Mouse (Mus musculus): ENCODE data around the gene Btg2. TPM values are rescaled to one million over a fixed set of nuclear protein-coding genes. Genes with fewer than 3 reads are reported as not detected.
A peak's percentile ranks its signal among the peaks of the same experiment; 100 is the strongest.

The Btg2 gene
- polyA plus RNA-seq, 1 experiment from 2014 or later: 33.1 TPM

DNA sequence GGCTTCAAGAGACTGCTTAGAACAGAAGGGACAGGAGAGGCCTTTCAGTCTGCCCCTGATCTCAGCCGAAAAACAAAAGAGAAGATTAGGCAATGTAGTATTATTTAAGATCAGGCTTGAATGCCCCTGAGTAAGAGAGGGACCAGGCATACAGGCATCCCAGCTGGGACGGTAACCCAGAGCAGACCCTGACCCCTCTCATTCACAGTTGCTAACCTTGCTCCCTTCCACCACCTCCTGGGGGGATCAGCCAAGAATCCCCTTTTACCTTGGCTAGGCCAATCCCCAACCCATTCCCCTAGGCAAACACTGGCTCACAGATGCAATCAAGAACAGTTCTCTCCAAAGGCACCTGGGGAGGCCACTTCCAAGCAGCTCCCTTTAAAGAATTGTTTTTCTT is 2.1 kb downstream of the Btg2 start:
- Histone ChIP-seq H3K4me3 (peak overlapping the region; percentile 80), H3K36me3 (peaks cover 33% of the 10 kb centered on the region), H3K9ac (peak overlapping the region; percentile 97), H3K9me3 (no peaks in the 10 kb centered on the region), H3K27ac (replicated peaks) (0 out of 2 replicates have a peak overlapping the region, but pooled peaks have one; percentile 15), H3K4me2 (peak overlapping the region; percentile 82), H3K4me1 (peaks cover 89% of the 10 kb centered on the region), H3K27me3 (replicated peaks) (no peaks in the 10 kb centered on the region)
- 68% methylated on average over 2 of the region's 2 CpGs for WGBS
- ATAC-seq (ENCODE audit: extremely low read depth, insufficient number of reproducible peaks, low FRiP score, low TSS enrichment): no peak

DNA sequence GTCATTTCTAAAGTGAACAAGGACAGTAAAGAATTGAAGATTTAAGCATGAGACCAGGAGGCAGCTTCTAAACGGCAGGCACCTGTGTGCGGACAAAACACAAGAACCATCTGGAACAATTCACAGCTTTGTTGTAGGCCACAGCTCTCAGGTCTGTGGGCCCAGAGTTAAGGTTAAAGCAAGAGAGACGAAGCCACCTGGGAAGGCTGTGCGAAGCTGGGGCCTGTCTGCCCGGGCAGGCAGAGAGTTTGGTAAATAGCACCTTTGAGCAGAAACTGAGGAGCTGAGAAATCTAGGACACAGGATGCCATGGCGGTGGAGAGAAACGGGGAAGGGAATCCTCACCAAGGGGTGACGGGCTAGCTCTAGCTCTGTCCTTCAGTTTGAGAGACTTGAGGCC is 3.4 kb downstream of the Btg2 start:
- no peak overlapping the region for H3K27ac ChIP-seq (replicated peaks)
- no peaks in the 10 kb centered on the region for H3K9me3 ChIP-seq
- H3K4me1 ChIP-seq: peaks cover 89% of the 10 kb centered on the region
- H3K4me3 ChIP-seq: peak overlapping the region; percentile 80
- WGBS: 92% methylated on average over 8 of the region's 8 CpGs
- H3K36me3 ChIP-seq: peaks cover 33% of the 10 kb centered on the region
- peak overlapping the region; percentile 97 for H3K9ac ChIP-seq
- peak overlapping the region; percentile 82 for H3K4me2 ChIP-seq
- ATAC-seq (ENCODE audit: extremely low read depth, insufficient number of reproducible peaks, low FRiP score, low TSS enrichment): no peak
- H3K27me3 ChIP-seq (replicated peaks): no peaks in the 10 kb centered on the region

DNA sequence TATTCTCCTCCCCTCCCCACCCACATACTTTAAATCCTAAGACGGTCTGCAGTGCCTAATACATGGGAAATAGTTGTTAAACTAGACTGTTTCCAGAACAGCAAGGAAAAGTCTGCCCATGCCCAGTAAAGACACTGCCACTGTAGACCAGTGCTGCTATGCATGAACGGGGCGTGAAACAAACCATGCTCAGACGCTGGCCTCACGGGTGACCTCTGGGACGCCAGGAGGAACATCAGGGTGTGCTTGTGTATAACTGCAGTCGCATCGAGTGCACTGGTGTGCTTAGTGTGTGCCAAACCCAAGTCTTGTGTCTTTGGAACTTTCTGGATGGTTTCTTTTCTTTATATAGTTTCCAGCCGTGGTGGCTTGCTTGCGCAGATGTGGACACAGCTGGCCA is 4.3 kb downstream of the Btg2 start:
- Histone ChIP-seq H3K9ac (no peak overlapping the region), H3K4me3 (no peak overlapping the region), H3K4me2 (peak overlapping the region; percentile 82; the same call in 1 of the 2 replicates), H3K27me3 (replicated peaks) (no peaks in the 10 kb centered on the region), H3K9me3 (no peaks in the 10 kb centered on the region), H3K36me3 (peaks cover 33% of the 10 kb centered on the region), H3K4me1 (peaks cover 82% of the 10 kb centered on the region), H3K27ac (replicated peaks) (peak overlapping the region; percentile 30)
- 82% methylated on average over 10 of the region's 10 CpGs for WGBS
- no peak for ATAC-seq (ENCODE audit: extremely low read depth, insufficient number of reproducible peaks, low FRiP score, low TSS enrichment)

GRCm38 (mm10) chr1:134074184-134074583 is 4.7 kb downstream of the Btg2 start:
- H3K4me2 ChIP-seq: peak overlapping the region; percentile 82; the same call in 1 of the 2 replicates
- H3K9ac ChIP-seq: no peak overlapping the region
- H3K9me3 ChIP-seq: no peaks in the 10 kb centered on the region
- peaks cover 33% of the 10 kb centered on the region for H3K36me3 ChIP-seq
- peak overlapping the region; percentile 74 for H3K27ac ChIP-seq (replicated peaks)
- 50% methylated on average over 3 of the region's 3 CpGs for WGBS
- no peak overlapping the region for H3K4me3 ChIP-seq
- H3K4me1 ChIP-seq: peaks cover 78% of the 10 kb centered on the region
- no peaks in the 10 kb centered on the region for H3K27me3 ChIP-seq (replicated peaks)
- ATAC-seq (ENCODE audit: extremely low read depth, insufficient number of reproducible peaks, low FRiP score, low TSS enrichment): no peak

GRCm38 (mm10) chr1:134073658-134074057 is 5.3 kb downstream of the Btg2 start:
- H3K9me3 ChIP-seq: no peaks in the 10 kb centered on the region
- 0 out of 2 replicates have a peak overlapping the region, but pooled peaks have one; percentile 45 for H3K9ac ChIP-seq
- H3K4me3 ChIP-seq: no peak overlapping the region
- H3K4me2 ChIP-seq: peak overlapping the region; percentile 82
- peaks cover 33% of the 10 kb centered on the region for H3K36me3 ChIP-seq
- peak overlapping the region; percentile 74 for H3K27ac ChIP-seq (replicated peaks)
- no peak for ATAC-seq (ENCODE audit: extremely low read depth, insufficient number of reproducible peaks, low FRiP score, low TSS enrichment)
- H3K27me3 ChIP-seq (replicated peaks): no peaks in the 10 kb centered on the region
- peaks cover 78% of the 10 kb centered on the region for H3K4me1 ChIP-seq
- WGBS: 69% methylated on average over 1 of the region's 1 CpGs

DNA sequence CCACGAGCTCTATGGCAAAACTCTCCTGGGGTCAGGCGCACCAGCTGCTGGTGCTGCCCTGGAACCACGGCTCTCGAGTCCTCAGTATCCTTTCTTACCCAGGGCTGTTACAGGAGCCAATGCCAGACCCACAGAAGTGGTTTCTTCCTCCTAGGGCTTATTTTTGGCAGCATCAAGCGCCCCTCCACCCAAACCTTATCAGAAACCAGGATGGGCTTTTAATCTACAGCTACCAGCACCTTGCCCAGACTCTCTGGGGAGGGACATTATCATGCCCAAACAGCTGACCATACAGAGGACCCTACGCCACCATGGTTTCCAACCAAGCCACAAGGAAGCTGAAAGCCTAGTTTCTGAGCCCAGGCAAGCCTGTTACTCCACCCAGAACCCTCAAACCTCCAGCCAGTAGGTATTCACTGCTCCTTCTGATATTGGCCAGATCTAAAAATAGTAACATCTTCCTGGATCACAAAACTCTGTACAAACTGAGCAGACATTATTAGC is 5.8 kb downstream of the Btg2 start:
- H3K9ac ChIP-seq: peak overlapping the region; percentile 45; the same call in 1 of the 2 replicates
- WGBS: 47% methylated on average over 6 of the region's 6 CpGs
- no peak for ATAC-seq (ENCODE audit: extremely low read depth, insufficient number of reproducible peaks, low FRiP score, low TSS enrichment)
- H3K27ac ChIP-seq (replicated peaks): peak overlapping the region; percentile 74
- H3K4me2 ChIP-seq: peak overlapping the region; percentile 82
- no peaks in the 10 kb centered on the region for H3K27me3 ChIP-seq (replicated peaks)
- H3K9me3 ChIP-seq: no peaks in the 10 kb centered on the region
- peaks cover 75% of the 10 kb centered on the region for H3K4me1 ChIP-seq
- H3K36me3 ChIP-seq: peaks cover 33% of the 10 kb centered on the region
- no peak overlapping the region; the same call in 1 of the 2 replicates for H3K4me3 ChIP-seq

GRCm38 (mm10) chr1:134071411-134072018 is 7.4 kb downstream of the Btg2 start:
- 49% methylated on average over 10 of the region's 10 CpGs for WGBS
- peaks cover 68% of the 10 kb centered on the region for H3K4me1 ChIP-seq
- no peak overlapping the region for H3K4me2 ChIP-seq
- no peak overlapping the region for H3K27ac ChIP-seq (replicated peaks)
- H3K27me3 ChIP-seq (replicated peaks): no peaks in the 10 kb centered on the region
- no peak overlapping the region for H3K4me3 ChIP-seq
- no peaks in the 10 kb centered on the region for H3K9me3 ChIP-seq
- no peak for ATAC-seq (ENCODE audit: extremely low read depth, insufficient number of reproducible peaks, low FRiP score, low TSS enrichment)
- H3K9ac ChIP-seq: peak overlapping the region; percentile 5; the same call in 1 of the 2 replicates
- peaks cover 22% of the 10 kb centered on the region for H3K36me3 ChIP-seq

DNA sequence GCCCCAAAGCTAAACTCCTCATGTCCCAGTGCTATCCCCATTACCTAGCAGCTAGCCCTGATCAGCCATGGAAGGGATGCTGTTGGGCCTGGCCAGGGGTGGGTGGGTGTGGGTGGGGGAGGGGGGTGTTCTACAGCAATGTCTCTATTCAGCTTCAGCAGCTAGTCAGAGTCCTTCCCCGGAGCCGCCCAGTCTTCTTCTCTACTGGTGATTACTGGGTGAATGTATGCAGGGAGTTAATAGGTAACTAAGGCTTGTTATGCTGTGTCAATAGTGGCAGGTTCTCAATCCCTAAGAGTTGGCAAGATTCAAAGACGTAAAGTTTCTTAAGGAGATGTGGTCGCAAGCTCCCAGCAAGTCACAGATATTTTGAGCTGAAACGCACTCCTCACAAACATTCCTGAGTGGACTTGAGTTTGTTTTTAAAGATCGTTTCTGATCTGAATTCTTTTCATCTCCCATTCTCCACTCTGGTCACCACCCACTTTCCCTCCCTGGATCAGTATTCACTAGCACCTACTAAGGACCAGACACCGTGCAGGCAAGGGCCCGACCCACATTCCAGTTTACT is 8.7 kb downstream of the Btg2 start:
- no peaks in the 10 kb centered on the region for H3K9me3 ChIP-seq
- peaks cover 67% of the 10 kb centered on the region for H3K4me1 ChIP-seq
- H3K27me3 ChIP-seq (replicated peaks): no peaks in the 10 kb centered on the region
- H3K9ac ChIP-seq: 0 out of 2 replicates have a peak overlapping the region, but pooled peaks have one; percentile 48
- 60% methylated on average over 8 of the region's 8 CpGs for WGBS
- peak overlapping the region; percentile 45; the same call in 1 of the 2 replicates for H3K27ac ChIP-seq (replicated peaks)
- H3K4me2 ChIP-seq: no peak overlapping the region
- no peak overlapping the region for H3K4me3 ChIP-seq
- ATAC-seq (ENCODE audit: extremely low read depth, insufficient number of reproducible peaks, low FRiP score, low TSS enrichment): no peak
- H3K36me3 ChIP-seq: peaks cover 9% of the 10 kb centered on the region

DNA sequence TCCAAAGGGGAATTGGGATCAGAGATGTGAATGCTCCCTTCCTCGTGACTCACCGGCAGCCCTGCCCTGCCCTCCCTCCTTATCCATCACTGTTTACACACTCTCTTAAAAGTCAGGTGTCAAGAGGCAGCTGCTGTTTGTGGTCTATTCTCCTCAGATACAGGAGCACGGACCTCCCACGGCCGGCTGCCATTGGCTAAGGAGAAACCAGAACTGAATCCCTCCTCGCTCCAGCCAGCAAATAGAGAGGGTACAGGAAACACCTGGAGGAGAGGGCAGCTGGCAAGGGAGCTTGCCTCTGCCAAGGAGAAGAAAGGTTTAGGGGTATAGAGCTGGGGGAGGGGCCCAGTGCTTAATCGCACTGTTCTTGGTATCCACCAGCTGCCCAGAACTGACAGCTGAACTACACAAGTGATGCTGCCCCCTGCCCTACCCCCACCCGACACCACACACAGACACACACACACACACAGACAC is 11.7 kb downstream of the Btg2 start:
- no peaks in the 10 kb centered on the region for H3K9me3 ChIP-seq
- no peaks in the 10 kb centered on the region for H3K36me3 ChIP-seq
- H3K4me1 ChIP-seq: peaks cover 69% of the 10 kb centered on the region
- no peak for ATAC-seq (ENCODE audit: extremely low read depth, insufficient number of reproducible peaks, low FRiP score, low TSS enrichment)
- 0 out of 2 replicates have a peak overlapping the region, but pooled peaks have one; percentile 3 for H3K27ac ChIP-seq (replicated peaks)
- 0 out of 2 replicates have a peak overlapping the region, but pooled peaks have one; percentile 33 for H3K9ac ChIP-seq
- H3K4me3 ChIP-seq: no peak overlapping the region
- no peaks in the 10 kb centered on the region for H3K27me3 ChIP-seq (replicated peaks)
- 0 out of 2 replicates have a peak overlapping the region, but pooled peaks have one; percentile 22 for H3K4me2 ChIP-seq
- WGBS: 5% methylated on average over 8 of the region's 8 CpGs

GRCm38 (mm10) chr1:134066554-134066953 is 12.4 kb downstream of the Btg2 start:
- Histone ChIP-seq H3K4me3 (no peak overlapping the region), H3K4me2 (no peak overlapping the region), H3K36me3 (no peaks in the 10 kb centered on the region), H3K27ac (replicated peaks) (0 out of 2 replicates have a peak overlapping the region, but pooled peaks have one; percentile 3), H3K27me3 (replicated peaks) (no peaks in the 10 kb centered on the region), H3K9ac (0 out of 2 replicates have a peak overlapping the region, but pooled peaks have one; percentile 33), H3K4me1 (peaks cover 69% of the 10 kb centered on the region), H3K9me3 (no peaks in the 10 kb centered on the region)
- no peak for ATAC-seq (ENCODE audit: extremely low read depth, insufficient number of reproducible peaks, low FRiP score, low TSS enrichment)
- WGBS: 71% methylated on average over 3 of the region's 3 CpGs

DNA sequence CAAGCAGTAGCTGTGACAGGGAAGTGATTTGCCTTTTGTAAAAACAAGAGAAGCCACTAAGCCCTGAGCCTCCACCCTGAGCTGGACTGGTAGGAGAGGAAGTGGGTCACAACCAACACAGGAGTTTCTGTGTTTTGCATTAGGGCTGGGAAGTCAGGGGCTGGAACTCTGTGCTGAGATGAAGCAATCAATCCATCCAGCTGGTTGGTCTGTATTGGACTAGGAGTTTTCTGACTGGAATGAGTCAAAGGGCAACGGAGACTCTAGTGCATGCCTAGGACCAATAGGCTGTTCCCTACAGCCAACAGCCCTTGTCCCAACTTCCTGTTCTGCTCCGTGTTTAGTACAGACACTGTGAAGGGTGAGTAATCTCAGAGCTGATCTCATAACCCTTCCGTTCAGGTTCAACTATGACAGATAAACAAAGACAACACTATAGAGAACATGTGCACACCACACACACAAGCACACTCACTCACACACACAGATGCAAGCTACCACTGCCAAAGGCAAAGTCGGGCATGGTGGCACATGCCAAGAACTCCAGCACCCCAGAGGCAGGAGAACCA is 13.6 kb downstream of the Btg2 start:
- no peaks in the 10 kb centered on the region for H3K36me3 ChIP-seq
- no peaks in the 10 kb centered on the region for H3K9me3 ChIP-seq
- no peak overlapping the region for H3K4me2 ChIP-seq
- H3K27me3 ChIP-seq (replicated peaks): no peaks in the 10 kb centered on the region
- no peak overlapping the region for H3K4me3 ChIP-seq
- H3K9ac ChIP-seq: no peak overlapping the region
- 56% methylated on average over 4 of the region's 4 CpGs for WGBS
- peaks cover 67% of the 10 kb centered on the region for H3K4me1 ChIP-seq
- ATAC-seq (ENCODE audit: extremely low read depth, insufficient number of reproducible peaks, low FRiP score, low TSS enrichment): no peak
- H3K27ac ChIP-seq (replicated peaks): peak overlapping the region; percentile 100

Data from heart, embryonic 13.5 days (tissue).